Mouse (Mus musculus) MEL (cell line): Measurements from ENCODE around the gene Unc45a. TPM values are rescaled to one million over a fixed set of nuclear protein-coding genes. Genes with fewer than 3 reads are reported as not detected.

Source experiments
- DNase-seq: peaks from one replicate; pipeline ENCODE4 v3.0.0; 2011; ENCODE audit warnings: low read depth, low spot score
- H3K27ac ChIP-seq: 2 replicates; pipeline ENCODE4 v1.5.1; 2012; ENCODE audit warnings: low read depth, mild to moderate bottlenecking, control low read depth, low read length, moderate library complexity; ENCODE audit not compliant: control insufficient read depth
- H3K27me3 ChIP-seq, 2 experiments: fragments of 150-350 bp in 1 of 2; sonication (generic) in 1 of 2; 2 replicates each; pipeline ENCODE4 v1.6.1; 2012; ENCODE audit warnings: low read length in 2 of 2, mild to moderate bottlenecking in 2 of 2, improper control_type of control experiment in 1 of 2, moderate library complexity in 1 of 2; ENCODE audit not compliant: insufficient read depth in 2 of 2, control insufficient read depth in 1 of 2
- H3K36me3 ChIP-seq, 2 experiments: 2 replicates each; pipeline ENCODE4 v1.6.1; 2012 to 2014; ENCODE audit warnings: low read length in 2 of 2, improper control_type of control experiment in 1 of 2, inconsistent platforms in 1 of 2, mild to moderate bottlenecking in 1 of 2; ENCODE audit not compliant: insufficient read depth in 2 of 2, control insufficient read depth in 1 of 2
- H3K4me1 ChIP-seq, 2 experiments: fragments of 150-350 bp in 1 of 2; sonication (generic) in 1 of 2; 2 replicates each; pipeline ENCODE4 v1.6.1; 2012; ENCODE audit warnings: low read length in 2 of 2, improper control_type of control experiment in 1 of 2, mild to moderate bottlenecking in 1 of 2; ENCODE audit not compliant: insufficient read depth in 2 of 2, control insufficient read depth in 1 of 2
- H3K4me3 ChIP-seq, 2 experiments: fragments of 150-350 bp in 1 of 2; sonication (generic) in 1 of 2; 2 replicates each; pipeline ENCODE4 v1.5.1; 2012; ENCODE audit warnings: low read depth in 2 of 2, low read length in 2 of 2, mild to moderate bottlenecking in 2 of 2, moderate library complexity in 2 of 2, control low read depth in 1 of 2, improper control_type of control experiment in 1 of 2; ENCODE audit not compliant: control insufficient read depth in 1 of 2, insufficient read depth in 1 of 2
- H3K79me2 ChIP-seq: 2 replicates; pipeline ENCODE4 v1.6.1; 2012; ENCODE audit warnings: mild to moderate bottlenecking, low read length, moderate library complexity; ENCODE audit not compliant: control insufficient read depth, poor library complexity, insufficient read depth
- H3K9ac ChIP-seq: 2 replicates; pipeline ENCODE4 v1.6.1; 2012; ENCODE audit warnings: low read depth, mild to moderate bottlenecking, control low read depth, low read length, moderate library complexity; ENCODE audit not compliant: control insufficient read depth, poor library complexity, severe bottlenecking
- H3K9me3 ChIP-seq: fragments of 150-350 bp; sonication (generic); replicated peaks from 2 replicates; pipeline ENCODE4 v1.6.1; 2012; ENCODE audit warnings: mild to moderate bottlenecking, low read length, improper control_type of control experiment, moderate library complexity; ENCODE audit not compliant: insufficient read depth
- CHD1 ChIP-seq: IDR thresholded peaks from 2 replicates; pipeline ENCODE4 v1.6.1; 2012; ENCODE audit warnings: low read depth, mild to moderate bottlenecking, inconsistent platforms, low read length, improper control_type of control experiment
- CHD2 ChIP-seq: IDR thresholded peaks from 2 replicates; pipeline ENCODE4 v1.6.1; 2011; ENCODE audit warnings: low read length, improper control_type of control experiment
- CTCF ChIP-seq, 3 experiments: IDR thresholded peaks in 2 of 3; conservative IDR thresholded peaks in 1 of 3; 2 replicates each; pipeline ENCODE4 v1.5.1; 2011 to 2012; ENCODE audit warnings: low read length in 3 of 3, low read depth in 2 of 3, mild to moderate bottlenecking in 2 of 3, improper control_type of control experiment in 1 of 3, inconsistent platforms in 1 of 3, mixed read lengths in 1 of 3, moderate library complexity in 1 of 3; ENCODE audit not compliant: control insufficient read depth in 1 of 3, insufficient read depth in 1 of 3, poor library complexity in 1 of 3, severe bottlenecking in 1 of 3
- ELF1 ChIP-seq: IDR thresholded peaks from 2 replicates; pipeline ENCODE4 v1.6.1; 2014; ENCODE audit warnings: low read depth, mild to moderate bottlenecking, inconsistent platforms, low read length, improper control_type of control experiment, moderate library complexity
- JUND ChIP-seq: IDR thresholded peaks from 2 replicates; pipeline ENCODE4 v1.6.1; 2011; ENCODE audit warnings: low read depth, mild to moderate bottlenecking, improper control_type of control experiment, low read length
- MAFK ChIP-seq: IDR thresholded peaks from 2 replicates; pipeline ENCODE4 v1.6.1; 2011; ENCODE audit warnings: low read depth, mild to moderate bottlenecking, low read length, improper control_type of control experiment, borderline replicate concordance
- MAX ChIP-seq: IDR thresholded peaks from 2 replicates; pipeline ENCODE4 v1.6.1; 2011; ENCODE audit warnings: low read length, improper control_type of control experiment
- MEF2A ChIP-seq: IDR thresholded peaks from 2 replicates; pipeline ENCODE4 v1.6.1; 2014; ENCODE audit warnings: low read depth, mild to moderate bottlenecking, inconsistent platforms, low read length, improper control_type of control experiment; ENCODE audit not compliant: poor library complexity, insufficient replicate concordance, severe bottlenecking; ENCODE audit errors: extremely low read depth
- MYC ChIP-seq: IDR thresholded peaks from 2 replicates; pipeline ENCODE4 v1.6.1; 2011; ENCODE audit warnings: low read depth, mild to moderate bottlenecking, low read length, improper control_type of control experiment, moderate library complexity
- NELFE ChIP-seq: IDR thresholded peaks from 2 replicates; pipeline ENCODE4 v1.6.1; 2011; ENCODE audit warnings: low read depth, low read length, improper control_type of control experiment
- POLR2A ChIP-seq, 2 experiments: IDR thresholded peaks; 2 replicates each; pipeline ENCODE4 v1.6.1; 2011 to 2012; ENCODE audit warnings: low read length in 2 of 2, mild to moderate bottlenecking in 2 of 2, control low read depth in 1 of 2, improper control_type of control experiment in 1 of 2, low read depth in 1 of 2, moderate library complexity in 1 of 2; ENCODE audit not compliant: control insufficient read depth in 1 of 2, insufficient read depth in 1 of 2, poor library complexity in 1 of 2
- POLR2AphosphoS2 ChIP-seq: IDR thresholded peaks from 2 replicates; pipeline ENCODE4 v1.6.1; 2011; ENCODE audit warnings: low read length, improper control_type of control experiment
- POLR2AphosphoS5 ChIP-seq: IDR thresholded peaks from 2 replicates; pipeline ENCODE4 v1.6.1; 2012; ENCODE audit warnings: low read depth, borderline replicate concordance, mild to moderate bottlenecking, inconsistent platforms, low read length, moderate library complexity, mixed read lengths
- RAD21 ChIP-seq: IDR thresholded peaks from 2 replicates; pipeline ENCODE4 v1.6.1; 2011; ENCODE audit warnings: mild to moderate bottlenecking, low read depth, low read length, improper control_type of control experiment
- SIN3A ChIP-seq: IDR thresholded peaks from 2 replicates; pipeline ENCODE4 v1.6.1; 2012; ENCODE audit warnings: low read length, improper control_type of control experiment, inconsistent platforms
- USF1 ChIP-seq: IDR thresholded peaks from 2 replicates; pipeline ENCODE4 v1.6.1; 2014; ENCODE audit warnings: low read depth, mild to moderate bottlenecking, inconsistent platforms, low read length, improper control_type of control experiment, moderate library complexity
- ZC3H11A ChIP-seq: IDR thresholded peaks from 2 replicates; pipeline ENCODE4 v1.6.1; 2012; ENCODE audit warnings: low read depth, mild to moderate bottlenecking, inconsistent platforms, low read length, improper control_type of control experiment
- ZKSCAN1 ChIP-seq: IDR thresholded peaks from 2 replicates; pipeline ENCODE4 v1.6.1; 2012; ENCODE audit warnings: low read depth, mild to moderate bottlenecking, inconsistent platforms, low read length, improper control_type of control experiment, moderate library complexity
- ZMIZ1 ChIP-seq: IDR thresholded peaks from 2 replicates; pipeline ENCODE4 v1.6.1; 2012; ENCODE audit warnings: low read depth, mild to moderate bottlenecking, inconsistent platforms, low read length, improper control_type of control experiment, moderate library complexity
- ZNF384 ChIP-seq: IDR thresholded peaks from 2 replicates; pipeline ENCODE4 v1.6.1; 2012; ENCODE audit warnings: low read depth, mild to moderate bottlenecking, inconsistent platforms, low read length, improper control_type of control experiment
- polyA plus RNA-seq, 2 experiments: library from polyadenylated mRNA; stranded (reverse) in 1 of 2; unstranded in 1 of 2; fragments of >175 nt in 1 of 2; fragments of >200 nt in 1 of 2; gene quantifications; 2 replicates each; pipeline versions ENCODE4 v1.2.1 to v1.2.4; 2012; ENCODE audit warnings: low replicate concordance in 2 of 2, low read depth in 1 of 2; ENCODE audit not compliant: insufficient read length in 2 of 2, insufficient read depth in 1 of 2, missing spikeins in 1 of 2
- total RNA-seq: library from RNA; depleted of rRNA; stranded (reverse); fragments of 300-350 nt; gene quantifications from 2 replicates; pipeline ENCODE4 v1.2.3, GENCODE M21; 2012

Unc45a gene
- total and polyA plus RNA-seq, 3 experiments: 26.1 to 28.2 TPM; not detected in 1

- H3K4me3 ChIP-seq: no peak overlapping the region
- TF ChIP-seq ZKSCAN1 (no peak), ZC3H11A (0 out of 2 replicates have a peak, but pooled peaks have one; percentile 6), SIN3A (no peak), MYC (no peak), MEF2A (no peak), JUND (no peak), CTCF (IDR thresholded peaks at IDR 0.05 in 2 of 3, conservative IDR thresholded peaks at IDR 0.05 in 1 of 3; ENCODE audit: control insufficient read depth in 1 of 3, insufficient read depth in 1 of 3, low read depth in 2 of 3, low read length in 3 of 3, poor library complexity in 1 of 3, severe bottlenecking in 1 of 3) (peak in 2 of 3 experiments; percentile 37 to 45; a peak in 4 of 6 replicates), NELFE (no peak), RAD21 (peak; percentile 32), MAFK (no peak)
- TF ChIP-seq, all 39 proteins: peak for 3
- H3K9ac ChIP-seq: no peak overlapping the region
- H3K9me3 ChIP-seq: no peaks in the 10 kb centered on the region
- DNase-seq: peak; percentile 55
- H3K36me3 ChIP-seq: peaks cover 3 to 40% of the 10 kb centered on the region in 2 experiments; a peak in 3 of 4 replicates
- H3K79me2 ChIP-seq: peaks cover 34% of the 10 kb centered on the region
- H3K27me3 ChIP-seq: no peaks in the 10 kb centered on the region
- H3K4me1 ChIP-seq: peaks cover 0 to 7% of the 10 kb centered on the region in 2 experiments; a peak in 1 of 4 replicates
- no peak overlapping the region for H3K27ac ChIP-seq
Observed at GRCm38 (mm10) chr7:80301522-80301921, 39.3 kb downstream of the Unc45a start.

GRCm38 (mm10) chr7:80299568-80299967, 41.2 kb downstream of the Unc45a start:
- H3K9ac ChIP-seq: no peak overlapping the region
- H3K4me1 ChIP-seq: peaks cover 0 to 7% of the 10 kb centered on the region in 2 experiments; a peak in 2 of 4 replicates
- no peak overlapping the region for H3K4me3 ChIP-seq
- H3K36me3 ChIP-seq: peaks cover 12 to 34% of the 10 kb centered on the region in 2 experiments
- no peaks in the 10 kb centered on the region for H3K27me3 ChIP-seq
- TF ChIP-seq CHD1 (no peak), MEF2A (no peak), CHD2 (no peak), ZNF384 (no peak), POLR2A (IDR thresholded peaks at IDR 0.05; ENCODE audit: control insufficient read depth in 1 of 2, insufficient read depth in 1 of 2, low read depth in 1 of 2, low read length in 2 of 2, poor library complexity in 1 of 2) (no peak), MAX (no peak), MAFK (no peak), POLR2AphosphoS2 (no peak)
- peaks cover 52% of the 10 kb centered on the region for H3K79me2 ChIP-seq
- no peaks in the 10 kb centered on the region for H3K9me3 ChIP-seq
- no peak for DNase-seq
- no peak overlapping the region for H3K27ac ChIP-seq

- Histone ChIP-seq H3K4me1 (peaks cover 1 to 7% of the 10 kb centered on the region in 2 experiments; a peak in 3 of 4 replicates), H3K4me3 (no peak overlapping the region), H3K36me3 (peaks cover 12 to 28% of the 10 kb centered on the region in 2 experiments), H3K9me3 (no peaks in the 10 kb centered on the region), H3K79me2 (peaks cover 54% of the 10 kb centered on the region), H3K9ac (no peak overlapping the region), H3K27me3 (no peaks in the 10 kb centered on the region), H3K27ac (no peak overlapping the region)
- no peak for TF ChIP-seq ELF1
- no peak for TF ChIP-seq USF1
- TF ChIP-seq POLR2AphosphoS2: no peak
- TF ChIP-seq POLR2AphosphoS5: no peak
- TF ChIP-seq ZMIZ1: no peak
- TF ChIP-seq ZKSCAN1: no peak
- DNase-seq: no peak
Observed at GRCm38 (mm10) chr7:80298754-80299153, 42.1 kb downstream of the Unc45a start.
